Mouse (Mus musculus) thymus, postnatal 10 days (tissue): Measurements from ENCODE around the gene Olfr1229.

ENCODE experiments used
- DNase-seq, 2 experiments: peaks; one replicate each; pipeline ENCODE4 v3.0.0; 2021; ENCODE audit warnings: low spot score in 2 of 2

Olfr1229 gene

GRCm38 (mm10) chr2:89287914-89288313 lies at the start of gene Olfr1229:
TSS of gene Olfr1229 (minus strand) at chr2:89288014.
- DNase-seq = no peak

- no peak for DNase-seq
Measured at GRCm38 (mm10) chr2:89329575-89329974, 41.8 kb upstream of the Olfr1229 start, which contains the start of gene Olfr1232. TSS of gene Olfr1232 (minus strand) at chr2:89329675.

- no peak for DNase-seq
Measured at GRCm38 (mm10) chr2:89306974-89307373, 19.2 kb upstream of the Olfr1229 start, which contains the start of gene Olfr1231. TSS of gene Olfr1231 (minus strand) at chr2:89307074.

GRCm38 (mm10) chr2:89297168-89297567 lies 9.4 kb upstream of the Olfr1229 start, which contains the start of gene Olfr1230:
TSS of gene Olfr1230 (minus strand) at chr2:89297268.
- no peak for DNase-seq

GRCm38 (mm10) chr2:89253962-89254361 lies 33.9 kb downstream of the Olfr1229 start, which contains the start of gene Olfr1228:
TSS of gene Olfr1228 (minus strand) at chr2:89254062.
- DNase-seq = no peak
